Mouse (Mus musculus) CH12.LX (cell line): ENCODE measurements around the gene Gpx4.

Experiments used
- CHD2 ChIP-seq: IDR thresholded peaks from 2 replicates; pipeline ENCODE4 v1.6.1; 2011; ENCODE audit warnings: low read length, improper control_type of control experiment
- CTCF ChIP-seq, 2 experiments: IDR thresholded peaks in 1 of 2; conservative IDR thresholded peaks in 1 of 2; 2 replicates each; pipeline ENCODE4 v1.5.1; 2011 to 2012; ENCODE audit warnings: low read depth in 2 of 2, low read length in 2 of 2, improper control_type of control experiment in 1 of 2, inconsistent platforms in 1 of 2, mild to moderate bottlenecking in 1 of 2, moderate library complexity in 1 of 2
- MAFK ChIP-seq: IDR thresholded peaks from 2 replicates; pipeline ENCODE4 v1.6.1; 2011; ENCODE audit warnings: low read length, improper control_type of control experiment; ENCODE audit not compliant: insufficient replicate concordance
- MAX ChIP-seq: IDR thresholded peaks from 2 replicates; pipeline ENCODE4 v1.6.1; 2011; ENCODE audit warnings: low read length, improper control_type of control experiment
- MYC ChIP-seq: IDR thresholded peaks from 2 replicates; pipeline ENCODE4 v1.6.1; 2011; ENCODE audit warnings: low read depth, mild to moderate bottlenecking, improper control_type of control experiment, low read length
- POLR2A ChIP-seq: IDR thresholded peaks from 2 replicates; pipeline ENCODE4 v1.6.1; 2011; ENCODE audit warnings: low read depth, mild to moderate bottlenecking, improper control_type of control experiment, low read length
- UBTF ChIP-seq: IDR thresholded peaks from 2 replicates; pipeline ENCODE4 v1.6.1; 2012; ENCODE audit warnings: low read depth, mild to moderate bottlenecking, inconsistent platforms, low read length, improper control_type of control experiment, moderate library complexity

- TF ChIP-seq POLR2A (no peak), CTCF (conservative IDR thresholded peaks at IDR 0.05 in 1 of 2, IDR thresholded peaks at IDR 0.05 in 1 of 2; ENCODE audit: low read depth in 2 of 2, low read length in 2 of 2) (no peak), MAFK (no peak), MYC (no peak), CHD2 (no peak), MAX (no peak), UBTF (no peak)
Observed at GRCm38 (mm10) chr10:80072623-80073489, 25.9 kb downstream of the Gpx4 start.
